8 mouse cellular contexts compared by ENCODE assay signal in genomic region chr7:30090092-30090969, GRCm38 (mm10). TPM values are rescaled to one million over a fixed set of nuclear protein-coding genes. Genes with fewer than 3 reads are reported as not detected.
DNase-seq lines count a peak whose midpoint lies in the region; ATAC-seq lines count a peak whose summit lies in the region.

Gene Gm26920, minus strand, starts transcription at chr7:30090410.
Gene Zfp566, minus strand, starts transcription at chr7:30090527.

- H3K9ac ChIP-seq in hindbrain, embryonic 12.5 days, result peak within 1 kb of the TSS; percentile 73

- ATAC-seq in hindbrain, embryonic 12.5 days (ENCODE audit: low FRiP score), result peak; percentile 94

- H3K27me3 ChIP-seq in hindbrain, embryonic 12.5 days, result no peaks in the 10 kb centered on the region

- peak within 1 kb of the TSS; percentile 90 for H3K27ac ChIP-seq in hindbrain, embryonic 12.5 days

- H3K36me3 ChIP-seq in hindbrain, embryonic 12.5 days, result peaks cover 17% of the 10 kb centered on the region

- H3K4me3 ChIP-seq in hindbrain, embryonic 12.5 days, result peak within 1 kb of the TSS; percentile 61

- peaks cover 24% of the 10 kb centered on the region for H3K4me1 ChIP-seq in hindbrain, embryonic 12.5 days

- WGBS in hindbrain, embryonic 12.5 days, result under 1% methylated on average over 40 of the region's 40 CpGs

- peak within 1 kb of the TSS; percentile 66 for H3K4me2 ChIP-seq in hindbrain, embryonic 12.5 days (replicated peaks)

- no peaks in the 10 kb centered on the region for H3K9me3 ChIP-seq in hindbrain, embryonic 12.5 days (replicated peaks)

- DNase-seq in NIH3T3 (ENCODE audit: low read depth), result peak; percentile 100
- peak; percentile 98 for DNase-seq in cerebellum, postnatal 10 days
- DNase-seq in frontal cortex, postnatal 10 days (ENCODE audit: low spot score in 2 of 2), result peak; percentile 93 to 94
- DNase-seq in layer of hippocampus, postnatal 14 days (ENCODE audit: low spot score in 2 of 2), result peak; percentile 97 to 98
- peak; percentile 96 for DNase-seq in lung, postnatal 14 days
- DNase-seq in retina, adult 2 months (ENCODE audit: low read depth, low spot score), result peak; percentile 95
- peak; percentile 92 to 97 for DNase-seq in thymus, postnatal 36 days

RNA-seq across cellular contexts. Expression of gene Gm26920, which starts in this region (rescaled TPM):
- polyA plus RNA-seq in hindbrain, embryonic 12.5 days (2016; fragmentation: Nextera tagmentation; extraction: Ambion mirVana), result 0.80 and 0.82 TPM in 2 replicates
- total RNA-seq in layer of hippocampus, postnatal 14 days (2021), result not detected

RNA-seq across cellular contexts. Expression of gene Zfp566, which starts in this region (rescaled TPM):
- polyA plus RNA-seq in hindbrain, embryonic 12.5 days (2016; fragmentation: Nextera tagmentation; extraction: Ambion mirVana), result 13.7 and 16.2 TPM in 2 replicates
- total RNA-seq in layer of hippocampus, postnatal 14 days (2021), result 1 to 10 TPM; 6.9 to 8.5 TPM

Comparison
In these comparisons a context has a peak if more than half of its experiments do, and no peak if none do; other contexts are left out.
1. Peak in every context shown above with its lines: DNase-seq, ATAC-seq, H3K4me3 ChIP-seq and H3K27ac ChIP-seq.